Mouse (Mus musculus): ENCODE results near the gene Fgfr2.

- TF ChIP-seq POLR2A (IDR thresholded peaks at IDR 0.05; ENCODE audit: low read depth, low read length) (no peak), CTCF (IDR thresholded peaks at IDR 0.05; ENCODE audit: extremely low read depth, insufficient read length, insufficient replicate concordance, low read depth, low read length) (no peak)
Measured at GRCm38 (mm10) chr7:130407622-130408021, 2715.5 kb downstream of the Fgfr2 start.

Measured in small intestine, adult 2 months (tissue).